Mouse (Mus musculus) embryonic fibroblast, embryonic 13.5 days (primary cell): ENCODE data around the gene Tsg101.

ENCODE experiments used
- CTCF ChIP-seq: IDR thresholded peaks from 2 replicates; pipeline ENCODE4 v1.5.1; 2011; ENCODE audit warnings: mild to moderate bottlenecking, control low read depth, low read length, moderate library complexity, borderline replicate concordance; ENCODE audit not compliant: insufficient read depth
- POLR2A ChIP-seq: IDR thresholded peaks from 2 replicates; pipeline ENCODE4 v1.6.1; 2011; ENCODE audit warnings: low read depth, mild to moderate bottlenecking, control low read depth, low read length, moderate library complexity

- TF ChIP-seq POLR2A: no peak
- TF ChIP-seq CTCF: no peak
Observed at GRCm38 (mm10) chr7:46899343-46899742, 20.4 kb downstream of the Tsg101 start.
